Mouse (Mus musculus) stomach, postnatal 0 days (tissue): Measurements from ENCODE around the gene Dner. TPM values are rescaled to one million over a fixed set of nuclear protein-coding genes. Genes with fewer than 3 reads are reported as not detected.
A peak's percentile ranks its signal among the peaks of the same experiment; 100 is the strongest.

Experiments
- ATAC-seq: fragments of 200-750 bp; cut with Nextera tagmentation; 2 replicates; pipeline ENCODE4 v1.8.0; 2017; ENCODE audit not compliant: low FRiP score, low TSS enrichment
- DNase-seq: peaks from one replicate; pipeline ENCODE4 v3.0.0-alpha.2; 2016; ENCODE audit warnings: low spot score
- H3K27ac ChIP-seq: fragments of 300-500 bp; sonication (generic); replicated peaks from 2 replicates; pipeline ENCODE4 v1.5.1; 2014; ENCODE audit warnings: mild to moderate bottlenecking, control low read depth
- H3K27me3 ChIP-seq: fragments of 300-500 bp; sonication (generic); 2 replicates; pipeline ENCODE4 v1.6.1; 2014; ENCODE audit warnings: low read length; ENCODE audit not compliant: control insufficient read depth, insufficient read depth
- H3K36me3 ChIP-seq: fragments of 300-500 bp; sonication (generic); 2 replicates; pipeline ENCODE4 v1.6.1; 2014; ENCODE audit warnings: low read length, mixed read lengths; ENCODE audit not compliant: control insufficient read depth, insufficient read depth
- H3K4me1 ChIP-seq: fragments of 300-500 bp; sonication (generic); replicated peaks from 2 replicates; pipeline ENCODE4 v1.6.1; 2014; ENCODE audit warnings: antibody characterized with exemption; ENCODE audit not compliant: control insufficient read depth, insufficient read depth
- H3K4me2 ChIP-seq: fragments of 300-500 bp; sonication (generic); replicated peaks from 2 replicates; pipeline ENCODE4 v1.6.1; 2014; ENCODE audit warnings: low read depth, mild to moderate bottlenecking, control low read depth, moderate library complexity
- H3K4me3 ChIP-seq: fragments of 300-500 bp; sonication (generic); 2 replicates; pipeline ENCODE4 v1.5.1; 2014; ENCODE audit warnings: low read depth, low read length, control low read depth
- H3K9ac ChIP-seq: fragments of 300-500 bp; sonication (generic); 2 replicates; pipeline ENCODE4 v1.6.1; 2014; ENCODE audit warnings: mild to moderate bottlenecking, low read length, control low read depth, mixed read lengths
- H3K9me3 ChIP-seq: fragments of 300-500 bp; sonication (generic); 2 replicates; pipeline ENCODE4 v1.6.1; 2016; ENCODE audit warnings: low read length; ENCODE audit not compliant: control insufficient read depth
- CTCF ChIP-seq: IDR thresholded peaks from 2 replicates; pipeline ENCODE4 v1.5.1; 2016; ENCODE audit warnings: antibody characterized with exemption, low read depth, mild to moderate bottlenecking, moderate library complexity
- EP300 ChIP-seq: optimal IDR thresholded peaks from 2 replicates; pipeline ENCODE3; 2016; ENCODE audit warnings: antibody characterized with exemption
- WGBS: fragments of 180-500 bp; shearing (Covaris S2); extraction: QIAGEN DNeasy Blood & Tissue Kit; methylation state at CpG from one replicate; pipeline ENCODE4 v1.1.7; 2014; 5-methylcytosine and 5-hydroxymethylcytosine counted together
- polyA plus RNA-seq: library from polyadenylated mRNA; unstranded; fragments of >200 nt; fragmentation: Nextera tagmentation; extraction: Ambion mirVana; gene quantifications from 2 replicates; pipeline ENCODE4 v1.2.1, GENCODE M21; 2015

The Dner gene
- polyA plus RNA-seq, 1 experiment from 2014 or later = 2.9 TPM

DNA sequence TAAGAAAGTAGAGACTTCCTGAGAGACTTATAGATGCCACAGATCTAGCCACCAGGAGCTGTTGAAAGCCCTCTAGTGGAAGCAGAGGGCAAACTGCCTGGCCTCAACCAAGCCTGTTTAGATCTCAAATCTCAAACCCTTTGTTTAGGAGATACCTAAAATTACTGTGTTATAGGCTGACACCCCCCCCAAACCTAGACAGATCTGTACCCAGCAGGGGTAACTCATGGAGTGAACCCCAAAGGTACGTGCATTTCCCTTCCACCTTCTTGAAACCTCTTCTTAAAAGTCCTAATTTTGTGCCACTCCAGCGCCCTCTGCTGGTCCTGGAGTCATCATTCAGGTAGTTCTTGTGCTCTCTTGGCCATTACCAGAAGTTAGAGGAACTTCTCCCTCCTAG, 1.1 kb upstream of the Dner start:
- peak; percentile 18 for DNase-seq
- TF ChIP-seq EP300 (no peak), CTCF (peak; percentile 61)
- 5% methylated on average over 2 of the region's 2 CpGs for WGBS
- no peak overlapping the region for H3K4me2 ChIP-seq
- H3K9me3 ChIP-seq = no peaks in the 10 kb centered on the region
- ATAC-seq = no peak
- H3K36me3 ChIP-seq = no peaks in the 10 kb centered on the region
- H3K4me1 ChIP-seq = 0 out of 2 replicates have a peak, but pooled peaks cover 2% of the 10 kb centered on the region
- no peak overlapping the region for H3K27ac ChIP-seq
- H3K4me3 ChIP-seq = no peak overlapping the region
- H3K27me3 ChIP-seq = no peaks in the 10 kb centered on the region
- H3K9ac ChIP-seq = no peak overlapping the region

DNA sequence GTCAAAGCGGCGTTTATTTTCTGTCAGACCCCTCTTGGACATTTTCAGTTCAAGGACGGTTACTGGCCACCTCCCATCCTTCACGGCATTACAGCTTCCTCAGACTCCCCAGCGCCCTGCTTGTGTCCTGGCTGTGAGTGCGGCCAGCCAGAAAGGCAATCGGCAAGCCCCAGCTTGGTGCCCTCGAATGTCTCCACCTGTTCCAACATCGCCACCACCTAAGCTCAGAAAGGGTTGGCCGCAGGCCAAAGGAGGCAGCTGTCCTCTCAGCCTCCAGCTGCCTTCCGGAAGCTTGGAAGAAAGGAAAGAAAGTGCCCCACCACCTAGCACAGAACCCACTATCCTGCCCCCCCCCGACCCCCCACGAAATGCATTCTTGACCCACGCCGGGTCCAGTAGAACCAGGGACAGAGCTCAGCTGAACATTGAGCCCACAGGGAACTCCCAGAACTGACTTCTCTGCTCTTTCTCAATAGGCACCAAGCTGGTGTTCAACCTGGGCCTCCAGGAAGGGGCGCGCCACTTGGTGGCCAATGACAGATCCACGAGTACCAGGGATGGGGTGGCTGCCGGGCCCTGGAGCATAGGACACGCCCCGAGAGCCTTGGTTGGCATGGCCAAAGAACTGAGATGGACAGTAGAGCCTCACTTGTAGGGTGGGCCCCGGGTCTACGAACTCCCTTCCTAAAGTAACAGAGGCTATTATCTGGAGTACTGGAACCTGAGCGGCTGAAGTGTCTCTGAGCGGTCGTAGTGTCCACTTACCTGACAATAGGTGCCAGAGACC, 1.1 kb downstream of the Dner start:
- 0 out of 2 replicates have a peak, but pooled peaks cover 2% of the 10 kb centered on the region for H3K4me1 ChIP-seq
- no peaks in the 10 kb centered on the region for H3K27me3 ChIP-seq
- H3K4me3 ChIP-seq = peak overlapping the region; percentile 33; the same call in 1 of the 2 replicates
- no peak overlapping the region for H3K27ac ChIP-seq
- H3K4me2 ChIP-seq = peak overlapping the region; percentile 60
- 12% methylated on average over 26 of the region's 26 CpGs for WGBS
- no peaks in the 10 kb centered on the region for H3K36me3 ChIP-seq
- no peaks in the 10 kb centered on the region for H3K9me3 ChIP-seq
- ATAC-seq = no peak
- TF ChIP-seq CTCF (no peak), EP300 (no peak)
- no peak for DNase-seq
- no peak overlapping the region for H3K9ac ChIP-seq

GRCm38 (mm10) chr1:84677910-84678309, 18.1 kb downstream of the Dner start:
- H3K4me3 ChIP-seq = no peak overlapping the region
- H3K9me3 ChIP-seq = no peaks in the 10 kb centered on the region
- H3K4me1 ChIP-seq = no peaks in the 10 kb centered on the region
- WGBS = 60% methylated on average over 4 of the region's 4 CpGs
- H3K27me3 ChIP-seq = no peaks in the 10 kb centered on the region
- H3K4me2 ChIP-seq = no peak overlapping the region
- ATAC-seq (no peak), DNase-seq (no peak)
- TF ChIP-seq CTCF (no peak), EP300 (no peak)
- no peaks in the 10 kb centered on the region for H3K36me3 ChIP-seq
- no peak overlapping the region for H3K27ac ChIP-seq
- no peak overlapping the region for H3K9ac ChIP-seq

DNA sequence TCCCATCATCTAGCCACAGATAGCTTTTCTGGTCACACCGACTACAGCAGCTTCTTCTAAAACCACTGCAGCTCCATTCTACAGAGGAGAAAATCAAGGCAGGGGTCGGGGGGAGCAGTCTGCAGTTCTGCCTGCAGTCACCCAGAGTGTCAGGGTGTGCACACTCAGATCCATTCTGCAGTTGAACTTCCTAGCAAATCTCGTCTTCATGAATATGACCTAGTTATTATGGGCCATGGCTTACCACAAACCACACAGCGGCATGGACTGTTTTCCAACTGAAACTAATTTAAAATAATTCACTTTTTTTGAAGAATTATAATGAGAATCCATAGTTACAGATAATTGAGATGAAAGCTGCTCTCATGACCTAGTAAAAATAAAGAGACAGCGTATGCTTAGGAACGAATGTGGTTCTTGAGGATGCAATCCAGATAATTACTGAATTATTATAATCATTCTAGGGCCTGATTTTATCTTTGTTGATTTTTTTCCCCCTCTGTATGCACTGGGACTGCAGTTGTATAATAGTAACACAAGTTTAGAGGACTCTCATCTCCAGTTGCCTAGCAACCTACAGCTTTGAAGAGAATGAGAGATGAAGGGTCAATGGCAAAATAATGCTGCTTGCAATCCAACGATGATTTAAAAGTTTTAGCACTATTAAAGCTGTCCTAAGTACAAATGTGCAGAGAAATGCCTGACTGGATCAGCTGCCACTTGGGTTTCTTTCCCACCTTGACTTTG, 27.7 kb downstream of the Dner start:
- no peak for ATAC-seq
- Histone ChIP-seq H3K4me2 (no peak overlapping the region), H3K4me1 (no peaks in the 10 kb centered on the region), H3K9me3 (no peaks in the 10 kb centered on the region), H3K27me3 (no peaks in the 10 kb centered on the region), H3K9ac (no peak overlapping the region), H3K27ac (no peak overlapping the region), H3K36me3 (no peaks in the 10 kb centered on the region), H3K4me3 (no peak overlapping the region)
- 74% methylated on average over 7 of the region's 7 CpGs for WGBS
- TF ChIP-seq CTCF = no peak
- no peak for TF ChIP-seq EP300
- no peak for DNase-seq

- no peak for TF ChIP-seq EP300
- H3K4me1 ChIP-seq = no peaks in the 10 kb centered on the region
- H3K4me3 ChIP-seq = no peak overlapping the region
- DNase-seq (no peak), ATAC-seq (no peak)
- no peak overlapping the region for H3K9ac ChIP-seq
- no peak overlapping the region for H3K27ac ChIP-seq
- WGBS = 77% methylated on average over 4 of the region's 4 CpGs
- no peaks in the 10 kb centered on the region for H3K36me3 ChIP-seq
- no peak overlapping the region for H3K4me2 ChIP-seq
- H3K9me3 ChIP-seq = no peaks in the 10 kb centered on the region
- H3K27me3 ChIP-seq = no peaks in the 10 kb centered on the region
Measured at GRCm38 (mm10) chr1:84667660-84668059, 28.4 kb downstream of the Dner start.
